Mouse (Mus musculus) neural tube, embryonic 10.5 days (tissue): ENCODE data around the gene Hoxa13.
A peak's percentile ranks its signal among the peaks of the same experiment; 100 is the strongest.

Experiments used
- DNase-seq: peaks from one replicate; pipeline ENCODE4 v3.0.0-alpha.2; 2017; ENCODE audit warnings: low spot score; ENCODE audit errors: extremely low spot score

The Hoxa13 gene

GRCm38 (mm10) chr6:52212556-52213118, 48.0 kb downstream of the Hoxa13 start:
- no peak for DNase-seq

GRCm38 (mm10) chr6:52211961-52212360, 48.7 kb downstream of the Hoxa13 start:
- no peak for DNase-seq

GRCm38 (mm10) chr6:52211170-52211935, 49.3 kb downstream of the Hoxa13 start:
- DNase-seq, result peak; percentile 88

GRCm38 (mm10) chr6:52209685-52210046, 51.0 kb downstream of the Hoxa13 start:
- DNase-seq, result peak; percentile 62

- DNase-seq, result peak; percentile 80
Measured at GRCm38 (mm10) chr6:52208868-52209684, 51.6 kb downstream of the Hoxa13 start.

GRCm38 (mm10) chr6:52208072-52208867, 52.4 kb downstream of the Hoxa13 start, which contains the start of gene Hoxa6:
Hoxa6 (minus strand) TSS chr6:52208722.
- no peak for DNase-seq
